Mouse (Mus musculus): ENCODE measurements around the gene Fbxw11. TPM values are rescaled to one million over a fixed set of nuclear protein-coding genes. Genes with fewer than 3 reads are reported as not detected.

The Fbxw11 gene
- total RNA-seq, 2 experiments from 2014 or later: 148 to 157 TPM

GRCm38 (mm10) chr11:32767496-32768230, 125.1 kb downstream of the Fbxw11 start:
- no peak for DNase-seq

- DNase-seq: no peak
Measured at GRCm38 (mm10) chr11:32768642-32769343, 126.3 kb downstream of the Fbxw11 start.

- no peak for DNase-seq
Measured at GRCm38 (mm10) chr11:32780747-32781536, 138.4 kb downstream of the Fbxw11 start.

GRCm38 (mm10) chr11:32781633-32782404, 139.3 kb downstream of the Fbxw11 start:
- DNase-seq: peak in 1 of 2 experiments; percentile 20

GRCm38 (mm10) chr11:32782724-32783123, 140.2 kb downstream of the Fbxw11 start:
- DNase-seq: no peak

- no peak for DNase-seq
Measured at GRCm38 (mm10) chr11:32785591-32786147, 143.1 kb downstream of the Fbxw11 start.

- no peak for DNase-seq
Measured at GRCm38 (mm10) chr11:32786201-32786600, 143.7 kb downstream of the Fbxw11 start.

- no peak for DNase-seq
Measured at GRCm38 (mm10) chr11:32794759-32795445, 152.4 kb downstream of the Fbxw11 start.

Other genes starting within 250 kb of the Fbxw11 start
- gene Ubtd2, start 187.4 kb upstream of the Fbxw11 start, total RNA-seq (2021): 10 to 100 TPM; 34.7 to 34.9 TPM
- 1 to 10 TPM; 2.2 to 2.5 TPM for gene Efcab9, start 110.6 kb upstream of the Fbxw11 start, total RNA-seq (2021)
- 1 to 10 TPM; 8.3 to 8.7 TPM for gene Stk10, start 109.4 kb upstream of the Fbxw11 start, total RNA-seq (2021)
- gene Smim23, start 181.9 kb downstream of the Fbxw11 start, total RNA-seq (2021): not detected

All from layer of hippocampus, postnatal 36 days (tissue).